Mouse (Mus musculus) MEL (cell line): ENCODE data around the gene Frmpd4. TPM values are rescaled to one million over a fixed set of nuclear protein-coding genes. Genes with fewer than 3 reads are reported as not detected.

ENCODE experiments used
- DNase-seq: peaks from one replicate; pipeline ENCODE4 v3.0.0; 2011; ENCODE audit warnings: low read depth, low spot score
- H3K27ac ChIP-seq: 2 replicates; pipeline ENCODE4 v1.5.1; 2012; ENCODE audit warnings: low read depth, mild to moderate bottlenecking, control low read depth, low read length, moderate library complexity; ENCODE audit not compliant: control insufficient read depth
- H3K27me3 ChIP-seq, 2 experiments: fragments of 150-350 bp in 1 of 2; sonication (generic) in 1 of 2; 2 replicates each; pipeline ENCODE4 v1.6.1; 2012; ENCODE audit warnings: low read length in 2 of 2, mild to moderate bottlenecking in 2 of 2, improper control_type of control experiment in 1 of 2, moderate library complexity in 1 of 2; ENCODE audit not compliant: insufficient read depth in 2 of 2, control insufficient read depth in 1 of 2
- H3K36me3 ChIP-seq, 2 experiments: 2 replicates each; pipeline ENCODE4 v1.6.1; 2012 to 2014; ENCODE audit warnings: low read length in 2 of 2, improper control_type of control experiment in 1 of 2, inconsistent platforms in 1 of 2, mild to moderate bottlenecking in 1 of 2; ENCODE audit not compliant: insufficient read depth in 2 of 2, control insufficient read depth in 1 of 2
- H3K4me1 ChIP-seq, 2 experiments: fragments of 150-350 bp in 1 of 2; sonication (generic) in 1 of 2; 2 replicates each; pipeline ENCODE4 v1.6.1; 2012; ENCODE audit warnings: low read length in 2 of 2, improper control_type of control experiment in 1 of 2, mild to moderate bottlenecking in 1 of 2; ENCODE audit not compliant: insufficient read depth in 2 of 2, control insufficient read depth in 1 of 2
- H3K4me3 ChIP-seq, 2 experiments: fragments of 150-350 bp in 1 of 2; sonication (generic) in 1 of 2; 2 replicates each; pipeline ENCODE4 v1.5.1; 2012; ENCODE audit warnings: low read depth in 2 of 2, low read length in 2 of 2, mild to moderate bottlenecking in 2 of 2, moderate library complexity in 2 of 2, control low read depth in 1 of 2, improper control_type of control experiment in 1 of 2; ENCODE audit not compliant: control insufficient read depth in 1 of 2, insufficient read depth in 1 of 2
- H3K79me2 ChIP-seq: 2 replicates; pipeline ENCODE4 v1.6.1; 2012; ENCODE audit warnings: mild to moderate bottlenecking, low read length, moderate library complexity; ENCODE audit not compliant: control insufficient read depth, poor library complexity, insufficient read depth
- H3K9ac ChIP-seq: 2 replicates; pipeline ENCODE4 v1.6.1; 2012; ENCODE audit warnings: low read depth, mild to moderate bottlenecking, control low read depth, low read length, moderate library complexity; ENCODE audit not compliant: control insufficient read depth, poor library complexity, severe bottlenecking
- H3K9me3 ChIP-seq: fragments of 150-350 bp; sonication (generic); replicated peaks from 2 replicates; pipeline ENCODE4 v1.6.1; 2012; ENCODE audit warnings: mild to moderate bottlenecking, low read length, improper control_type of control experiment, moderate library complexity; ENCODE audit not compliant: insufficient read depth
- CHD1 ChIP-seq: IDR thresholded peaks from 2 replicates; pipeline ENCODE4 v1.6.1; 2012; ENCODE audit warnings: low read depth, mild to moderate bottlenecking, inconsistent platforms, low read length, improper control_type of control experiment
- CHD2 ChIP-seq: IDR thresholded peaks from 2 replicates; pipeline ENCODE4 v1.6.1; 2011; ENCODE audit warnings: low read length, improper control_type of control experiment
- CTCF ChIP-seq, 3 experiments: IDR thresholded peaks in 2 of 3; conservative IDR thresholded peaks in 1 of 3; 2 replicates each; pipeline ENCODE4 v1.5.1; 2011 to 2012; ENCODE audit warnings: low read length in 3 of 3, low read depth in 2 of 3, mild to moderate bottlenecking in 2 of 3, improper control_type of control experiment in 1 of 3, inconsistent platforms in 1 of 3, mixed read lengths in 1 of 3, moderate library complexity in 1 of 3; ENCODE audit not compliant: control insufficient read depth in 1 of 3, insufficient read depth in 1 of 3, poor library complexity in 1 of 3, severe bottlenecking in 1 of 3
- EP300 ChIP-seq, 2 experiments: IDR thresholded peaks; 2 replicates each; pipeline ENCODE4 v1.6.1; 2011; ENCODE audit warnings: improper control_type of control experiment in 2 of 2, low read length in 2 of 2, low read depth in 1 of 2, mild to moderate bottlenecking in 1 of 2
- GABPA ChIP-seq: IDR thresholded peaks from 2 replicates; pipeline ENCODE4 v1.6.1; 2012; ENCODE audit warnings: low read depth, mild to moderate bottlenecking, inconsistent platforms, low read length, improper control_type of control experiment, moderate library complexity
- HCFC1 ChIP-seq: IDR thresholded peaks from 2 replicates; pipeline ENCODE4 v1.6.1; 2012; ENCODE audit warnings: low read depth, mild to moderate bottlenecking, inconsistent platforms, low read length, improper control_type of control experiment, moderate library complexity
- JUND ChIP-seq: IDR thresholded peaks from 2 replicates; pipeline ENCODE4 v1.6.1; 2011; ENCODE audit warnings: low read depth, mild to moderate bottlenecking, improper control_type of control experiment, low read length
- MAFK ChIP-seq: IDR thresholded peaks from 2 replicates; pipeline ENCODE4 v1.6.1; 2011; ENCODE audit warnings: low read depth, mild to moderate bottlenecking, low read length, improper control_type of control experiment, borderline replicate concordance
- MXI1 ChIP-seq: IDR thresholded peaks from 2 replicates; pipeline ENCODE4 v1.6.1; 2011; ENCODE audit warnings: mild to moderate bottlenecking, low read depth, low read length, improper control_type of control experiment
- MYC ChIP-seq: IDR thresholded peaks from 2 replicates; pipeline ENCODE4 v1.6.1; 2011; ENCODE audit warnings: low read depth, mild to moderate bottlenecking, low read length, improper control_type of control experiment, moderate library complexity
- RAD21 ChIP-seq: IDR thresholded peaks from 2 replicates; pipeline ENCODE4 v1.6.1; 2011; ENCODE audit warnings: mild to moderate bottlenecking, low read depth, low read length, improper control_type of control experiment
- SIN3A ChIP-seq: IDR thresholded peaks from 2 replicates; pipeline ENCODE4 v1.6.1; 2012; ENCODE audit warnings: low read length, improper control_type of control experiment, inconsistent platforms
- TAL1 ChIP-seq: IDR thresholded peaks from 2 replicates; pipeline ENCODE4 v1.6.1; 2012; ENCODE audit warnings: mild to moderate bottlenecking, inconsistent platforms, low read length, moderate library complexity, mixed read lengths
- USF2 ChIP-seq, 2 experiments: IDR thresholded peaks; 2 replicates each; pipeline ENCODE4 v1.6.1; 2011 to 2012; ENCODE audit warnings: improper control_type of control experiment in 2 of 2, low read length in 2 of 2, borderline replicate concordance in 1 of 2, inconsistent platforms in 1 of 2, low read depth in 1 of 2, mild to moderate bottlenecking in 1 of 2; ENCODE audit not compliant: insufficient read depth in 1 of 2
- ZC3H11A ChIP-seq: IDR thresholded peaks from 2 replicates; pipeline ENCODE4 v1.6.1; 2012; ENCODE audit warnings: low read depth, mild to moderate bottlenecking, inconsistent platforms, low read length, improper control_type of control experiment
- ZKSCAN1 ChIP-seq: IDR thresholded peaks from 2 replicates; pipeline ENCODE4 v1.6.1; 2012; ENCODE audit warnings: low read depth, mild to moderate bottlenecking, inconsistent platforms, low read length, improper control_type of control experiment, moderate library complexity
- ZMIZ1 ChIP-seq: IDR thresholded peaks from 2 replicates; pipeline ENCODE4 v1.6.1; 2012; ENCODE audit warnings: low read depth, mild to moderate bottlenecking, inconsistent platforms, low read length, improper control_type of control experiment, moderate library complexity
- polyA plus RNA-seq, 2 experiments: library from polyadenylated mRNA; stranded (reverse) in 1 of 2; unstranded in 1 of 2; fragments of >175 nt in 1 of 2; fragments of >200 nt in 1 of 2; gene quantifications; 2 replicates each; pipeline versions ENCODE4 v1.2.1 to v1.2.4; 2012; ENCODE audit warnings: low replicate concordance in 2 of 2, low read depth in 1 of 2; ENCODE audit not compliant: insufficient read length in 2 of 2, insufficient read depth in 1 of 2, missing spikeins in 1 of 2
- total RNA-seq: library from RNA; depleted of rRNA; stranded (reverse); fragments of 300-350 nt; gene quantifications from 2 replicates; pipeline ENCODE4 v1.2.3, GENCODE M21; 2012

The Frmpd4 gene
- total and polyA plus RNA-seq, 3 experiments = 0.11 to 0.77 TPM; not detected in 1

DNA sequence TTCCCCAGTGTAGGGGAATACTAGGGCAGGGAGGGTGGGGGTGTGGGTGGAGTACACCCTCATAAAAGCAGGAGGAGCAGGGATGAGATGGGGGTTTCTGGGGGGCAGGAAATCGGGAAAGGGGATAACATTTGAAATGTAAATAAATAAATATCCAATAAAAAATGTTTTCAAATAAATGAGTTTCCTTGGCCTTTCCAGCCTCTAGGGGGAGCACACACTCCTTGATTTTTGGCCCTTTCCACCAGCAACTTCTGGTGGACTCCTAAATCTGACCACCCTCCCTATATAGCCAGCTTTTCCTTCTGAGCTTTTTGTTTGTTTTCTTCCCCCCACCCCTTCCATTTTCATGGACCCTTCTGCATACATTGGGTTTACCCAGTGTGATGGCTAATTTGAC, 7.3 kb upstream of the Frmpd4 start:
- no peak for DNase-seq
- Histone ChIP-seq H3K36me3 (no peaks in the 10 kb centered on the region), H3K27ac (no peak overlapping the region)

DNA sequence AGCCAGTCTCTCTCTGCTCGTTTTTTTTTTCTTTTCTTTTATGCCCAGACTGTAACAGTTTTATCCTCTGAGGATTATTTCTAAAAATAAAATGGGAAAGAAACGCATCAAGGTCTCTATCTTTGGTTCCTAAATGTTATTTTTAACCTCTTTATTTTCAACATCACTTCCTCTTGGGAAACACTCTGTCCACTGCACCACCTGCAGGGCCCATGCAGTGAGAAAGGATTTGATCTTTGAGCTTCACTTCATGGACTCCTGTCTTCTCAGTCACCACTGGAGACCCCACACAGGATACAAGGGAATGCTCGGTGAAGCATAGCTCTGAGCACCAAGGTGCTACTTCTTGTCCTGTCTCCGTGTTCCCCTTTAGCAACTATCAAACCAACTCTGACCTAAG, 5.2 kb downstream of the Frmpd4 start:
- Histone ChIP-seq H3K9ac (no peak overlapping the region), H3K36me3 (no peaks in the 10 kb centered on the region), H3K9me3 (no peaks in the 10 kb centered on the region), H3K27ac (no peak overlapping the region), H3K79me2 (no peaks in the 10 kb centered on the region), H3K27me3 (no peaks in the 10 kb centered on the region), H3K4me1 (no peaks in the 10 kb centered on the region), H3K4me3 (no peak overlapping the region)
- no peak for DNase-seq
- no peak for TF ChIP-seq MXI1
- TF ChIP-seq HCFC1 = no peak
- no peak for TF ChIP-seq SIN3A
- TF ChIP-seq CHD1 = no peak
- TF ChIP-seq ZC3H11A = no peak
- TF ChIP-seq MAFK = no peak
- TF ChIP-seq TAL1 = no peak
- TF ChIP-seq USF2 (IDR thresholded peaks at IDR 0.05; ENCODE audit: borderline replicate concordance in 1 of 2, insufficient read depth in 1 of 2, low read depth in 1 of 2, low read length in 2 of 2) = no peak
- TF ChIP-seq GABPA = no peak
- TF ChIP-seq ZKSCAN1 = no peak
- TF ChIP-seq RAD21 = no peak
- TF ChIP-seq MYC = no peak
- TF ChIP-seq EP300 (IDR thresholded peaks at IDR 0.05; ENCODE audit: low read depth in 1 of 2, low read length in 2 of 2) = no peak
- TF ChIP-seq JUND = no peak
- no peak for TF ChIP-seq CTCF (IDR thresholded peaks at IDR 0.05 in 2 of 3, conservative IDR thresholded peaks at IDR 0.05 in 1 of 3; ENCODE audit: control insufficient read depth in 1 of 3, insufficient read depth in 1 of 3, low read depth in 2 of 3, low read length in 3 of 3, poor library complexity in 1 of 3, severe bottlenecking in 1 of 3)

More for the DNA sequence above, 7.3 kb upstream of the Frmpd4 start:
- H3K9me3 ChIP-seq = no peaks in the 10 kb centered on the region
- no peaks in the 10 kb centered on the region for H3K79me2 ChIP-seq
- no peak overlapping the region for H3K9ac ChIP-seq
- no peak overlapping the region for H3K4me3 ChIP-seq
- H3K27me3 ChIP-seq = no peaks in the 10 kb centered on the region
- H3K4me1 ChIP-seq = no peaks in the 10 kb centered on the region
- TF ChIP-seq ZMIZ1 (no peak), CTCF (IDR thresholded peaks at IDR 0.05 in 2 of 3, conservative IDR thresholded peaks at IDR 0.05 in 1 of 3; ENCODE audit: control insufficient read depth in 1 of 3, insufficient read depth in 1 of 3, low read depth in 2 of 3, low read length in 3 of 3, poor library complexity in 1 of 3, severe bottlenecking in 1 of 3) (peak in 1 of 3 experiments; percentile 26; a peak in 1 of 6 replicates), CHD2 (no peak)
